Mouse (Mus musculus) spleen, postnatal 4 days (tissue): ENCODE data around the gene Ssty2.
"Not testable (repeated sequence)": the region's sequence is repeated elsewhere in the genome, so short reads cannot be mapped to it uniquely, and the experiment has no call there.

Source experiments
- DNase-seq, 2 experiments: peaks; one replicate each; pipeline ENCODE4 v3.0.0; 2022; ENCODE audit warnings: low spot score in 2 of 2

Gene Ssty2

GRCm38 (mm10) chrY:67047972-67048371 is at the start of gene Ssty2:
TSS of gene Ssty2 (minus strand) at chrY:67048072.
- not testable (repeated sequence) for DNase-seq
